Mouse (Mus musculus): ENCODE results near the gene Rragc. TPM values are rescaled to one million over a fixed set of nuclear protein-coding genes. Genes with fewer than 3 reads are reported as not detected.

The Rragc gene
- total RNA-seq, 2 experiments from 2014 or later: 80.5 to 87.4 TPM

GRCm38 (mm10) chr4:123952059-123952458 is 34.8 kb downstream of the Rragc start:
- DNase-seq: no peak

- peak; percentile 86 to 90 for DNase-seq
These were observed 39.7 kb downstream of the Rragc start for GRCm38 (mm10) chr4:123956703-123957491.

GRCm38 (mm10) chr4:123957492-123957808 is 40.2 kb downstream of the Rragc start:
- DNase-seq: no peak

- DNase-seq: no peak
These were observed 40.6 kb downstream of the Rragc start for GRCm38 (mm10) chr4:123957891-123958290.

GRCm38 (mm10) chr4:123960955-123961354 is 43.7 kb downstream of the Rragc start:
- DNase-seq: peak in 1 of 2 experiments; percentile 17

GRCm38 (mm10) chr4:123962721-123963120 is 45.5 kb downstream of the Rragc start:
- DNase-seq: no peak

- DNase-seq: no peak
These were observed 51.5 kb downstream of the Rragc start for GRCm38 (mm10) chr4:123968663-123969321.

GRCm38 (mm10) chr4:123969458-123969857 is 52.2 kb downstream of the Rragc start:
- DNase-seq: no peak

- no peak for DNase-seq
These were observed 53.8 kb downstream of the Rragc start for GRCm38 (mm10) chr4:123971059-123971458.

GRCm38 (mm10) chr4:123972423-123973049 is 55.3 kb downstream of the Rragc start:
- no peak for DNase-seq

GRCm38 (mm10) chr4:123982105-123982504 is 64.9 kb downstream of the Rragc start:
- DNase-seq: no peak

Other genes with a start within 250 kb of the Rragc start
- gene Macf1, start 233.1 kb upstream of the Rragc start, total RNA-seq (2021): 100 to 1,000 TPM; 150 to 174 TPM
- 100 to 1,000 TPM; 236 to 258 TPM for gene Ndufs5, start 199.2 kb upstream of the Rragc start, total RNA-seq (2021)
- 10 to 100 TPM; 62.6 to 74.8 TPM for gene Akirin1, start 167.1 kb upstream of the Rragc start, total RNA-seq (2021)
- gene Rhbdl2, start 129.6 kb upstream of the Rragc start, total RNA-seq (2021): 1 to 10 TPM; 1.1 to 2.7 TPM
- gene 4933427I04Rik, start 57.8 kb upstream of the Rragc start, total RNA-seq (2021): not detected
- 10 to 100 TPM; 37.6 to 50.0 TPM for gene Mycbp, start 12.6 kb upstream of the Rragc start, total RNA-seq (2021)
- gene 4930535I16Rik, start 576 bp downstream of the Rragc start, total RNA-seq (2021): not detected